Mouse (Mus musculus) midbrain, embryonic 12.5 days (tissue): ENCODE measurements at regions not wholly inside any gene's neighbourhood (a gene's known extent, or its start where the extent isn't known, plus 50 kb on each side); places are given as distances from the start of the nearest gene placed in this dataset.
A peak's percentile ranks its signal among the peaks of the same experiment; 100 is the strongest.
"Not testable (repeated sequence)": the region's sequence is repeated elsewhere in the genome, so short reads cannot be mapped to it uniquely, and the experiment has no call there.

ENCODE experiments used
- ATAC-seq: fragments of 200-750 bp; cut with Nextera tagmentation; 2 replicates; pipeline ENCODE4 v1.8.0; 2017; ENCODE audit warnings: low read depth, moderate TSS enrichment, moderate library complexity; ENCODE audit not compliant: low FRiP score
- H3K27ac ChIP-seq: fragments of 300-500 bp; sonication (generic); replicated peaks from 2 replicates; pipeline ENCODE4 v1.5.1; 2016; ENCODE audit warnings: mild to moderate bottlenecking
- H3K27me3 ChIP-seq: fragments of 300-500 bp; sonication (generic); 2 replicates; pipeline ENCODE4 v1.6.1; 2016; ENCODE audit warnings: mild to moderate bottlenecking
- H3K36me3 ChIP-seq: fragments of 300-500 bp; sonication (generic); 2 replicates; pipeline ENCODE4 v1.6.1; 2016
- H3K4me1 ChIP-seq: fragments of 300-500 bp; sonication (generic); 2 replicates; pipeline ENCODE4 v1.6.1; 2016
- H3K4me2 ChIP-seq: fragments of 300-500 bp; sonication (generic); replicated peaks from 2 replicates; pipeline ENCODE4 v1.6.1; 2016; ENCODE audit warnings: mild to moderate bottlenecking, moderate library complexity
- H3K4me3 ChIP-seq: fragments of 300-500 bp; sonication (generic); 2 replicates; pipeline ENCODE4 v1.5.1; 2016; ENCODE audit warnings: mild to moderate bottlenecking
- H3K9ac ChIP-seq: fragments of 300-500 bp; sonication (generic); replicated peaks from 2 replicates; pipeline ENCODE4 v1.6.1; 2016; ENCODE audit warnings: mild to moderate bottlenecking, moderate library complexity
- H3K9me3 ChIP-seq: fragments of 300-500 bp; sonication (generic); 2 replicates; pipeline ENCODE4 v1.6.1; 2016; ENCODE audit warnings: mild to moderate bottlenecking
- WGBS: fragments of 180-500 bp; shearing (Covaris S2); methylation state at CpG from one replicate; pipeline ENCODE4 v1.1.7; 2016; 5-methylcytosine and 5-hydroxymethylcytosine counted together

DNA sequence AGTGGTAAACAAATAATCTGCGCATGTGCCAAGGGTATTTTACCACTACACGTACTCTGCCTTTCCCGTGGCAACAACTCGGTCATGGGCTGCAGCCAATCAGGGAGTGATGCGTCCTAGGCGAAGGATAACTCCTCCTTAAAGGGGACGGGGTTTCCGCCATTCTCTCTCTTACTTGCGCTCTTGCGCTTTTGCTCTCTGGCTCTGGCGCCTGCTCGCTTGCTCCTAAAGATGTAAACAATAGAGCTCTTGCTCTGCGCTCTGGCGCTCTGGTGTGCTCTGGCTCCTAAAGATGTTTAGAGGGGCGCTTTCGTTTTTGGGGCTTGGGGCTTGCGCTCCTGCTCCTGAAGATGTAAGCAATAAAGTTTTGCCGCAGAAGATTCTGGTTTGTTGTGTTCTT is 166.9 kb upstream of the Thumpd2 start:
- 90% methylated on average over 14 of the region's 18 CpGs for WGBS
- H3K27me3 ChIP-seq, H3K36me3 ChIP-seq, H3K9me3 ChIP-seq, ATAC-seq, H3K9ac ChIP-seq, H3K4me1 ChIP-seq, H3K4me3 ChIP-seq, H3K27ac ChIP-seq, H3K4me2 ChIP-seq: not testable (repeated sequence)

DNA sequence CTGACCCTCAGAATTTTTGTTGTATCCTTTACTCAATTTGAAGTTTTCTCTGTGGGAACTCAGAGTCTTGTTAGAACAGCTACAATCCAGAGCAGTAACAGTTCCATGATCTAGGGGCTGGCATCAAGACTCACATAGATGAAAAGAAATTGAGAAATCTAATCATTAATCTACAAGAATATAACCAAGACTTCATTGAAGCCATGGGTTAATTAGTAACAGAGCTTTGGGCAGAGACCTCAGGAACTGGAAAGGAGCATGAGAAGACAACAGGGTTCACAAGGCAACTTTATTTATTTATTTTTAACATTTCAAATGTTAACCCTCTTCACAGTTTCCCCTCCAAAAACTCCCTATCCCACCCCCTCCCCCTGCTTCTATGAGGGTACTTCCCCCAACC is 160.4 kb upstream of the Thumpd2 start:
- Histone ChIP-seq H3K4me3 (no peak overlapping the region), H3K9ac (no peak overlapping the region), H3K36me3 (no peaks in the 10 kb centered on the region), H3K4me1 (no peaks in the 10 kb centered on the region), H3K27me3 (no peaks in the 10 kb centered on the region), H3K4me2 (no peak overlapping the region), H3K9me3 (no peaks in the 10 kb centered on the region), H3K27ac (no peak overlapping the region)
- no peak for ATAC-seq

- Histone ChIP-seq H3K4me3 (no peak overlapping the region), H3K27ac (no peak overlapping the region), H3K9ac (no peak overlapping the region), H3K4me2 (no peak overlapping the region), H3K27me3 (no peaks in the 10 kb centered on the region), H3K4me1 (no peaks in the 10 kb centered on the region), H3K36me3 (no peaks in the 10 kb centered on the region), H3K9me3 (no peaks in the 10 kb centered on the region)
- no peak for ATAC-seq
- WGBS: 87% methylated on average over 3 of the region's 3 CpGs
These were observed 156.6 kb upstream of the Thumpd2 start for GRCm38 (mm10) chr17:81221436-81221835.

- Histone ChIP-seq H3K4me3 (no peak overlapping the region), H3K4me1 (no peaks in the 10 kb centered on the region), H3K9me3 (no peaks in the 10 kb centered on the region), H3K4me2 (no peak overlapping the region), H3K27me3 (no peaks in the 10 kb centered on the region), H3K9ac (no peak overlapping the region), H3K27ac (no peak overlapping the region), H3K36me3 (no peaks in the 10 kb centered on the region)
- WGBS: 92% methylated on average over 7 of the region's 7 CpGs
- no peak for ATAC-seq
These were observed 150.0 kb upstream of the Thumpd2 start for GRCm38 (mm10) chr17:81214844-81215243.

DNA sequence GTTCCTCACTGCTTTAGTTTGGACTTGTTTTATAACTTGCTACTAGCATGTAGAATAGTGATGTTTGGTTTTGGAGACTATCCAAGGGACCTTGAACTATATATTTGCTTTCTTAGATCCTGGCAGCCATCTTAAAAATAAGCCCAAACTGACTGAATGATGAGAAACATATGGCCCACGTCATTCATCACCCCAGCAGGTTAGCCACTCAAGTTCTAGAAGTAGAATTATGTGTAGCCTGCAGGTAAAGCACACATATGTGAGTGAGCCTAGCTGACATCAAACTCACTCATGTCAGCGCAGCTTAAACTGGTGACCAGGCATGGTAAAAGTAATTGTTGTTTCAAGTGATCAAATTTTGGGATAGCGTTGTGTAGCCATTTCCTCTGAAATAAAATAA is 147.2 kb upstream of the Thumpd2 start:
- Histone ChIP-seq H3K27me3 (no peaks in the 10 kb centered on the region), H3K4me2 (no peak overlapping the region), H3K4me3 (no peak overlapping the region), H3K9ac (no peak overlapping the region), H3K27ac (no peak overlapping the region), H3K9me3 (no peaks in the 10 kb centered on the region), H3K36me3 (no peaks in the 10 kb centered on the region), H3K4me1 (no peaks in the 10 kb centered on the region)
- 88% methylated on average over 3 of the region's 3 CpGs for WGBS
- no peak for ATAC-seq

GRCm38 (mm10) chr17:81210389-81210788 is 145.5 kb upstream of the Thumpd2 start:
- Histone ChIP-seq H3K27ac (no peak overlapping the region), H3K27me3 (no peaks in the 10 kb centered on the region), H3K4me2 (no peak overlapping the region), H3K4me1 (no peaks in the 10 kb centered on the region), H3K36me3 (no peaks in the 10 kb centered on the region), H3K9me3 (peaks cover 4% of the 10 kb centered on the region; the same call in 1 of the 2 replicates), H3K4me3 (no peak overlapping the region), H3K9ac (no peak overlapping the region)
- ATAC-seq: no peak
- WGBS: 92% methylated on average over 2 of the region's 2 CpGs

DNA sequence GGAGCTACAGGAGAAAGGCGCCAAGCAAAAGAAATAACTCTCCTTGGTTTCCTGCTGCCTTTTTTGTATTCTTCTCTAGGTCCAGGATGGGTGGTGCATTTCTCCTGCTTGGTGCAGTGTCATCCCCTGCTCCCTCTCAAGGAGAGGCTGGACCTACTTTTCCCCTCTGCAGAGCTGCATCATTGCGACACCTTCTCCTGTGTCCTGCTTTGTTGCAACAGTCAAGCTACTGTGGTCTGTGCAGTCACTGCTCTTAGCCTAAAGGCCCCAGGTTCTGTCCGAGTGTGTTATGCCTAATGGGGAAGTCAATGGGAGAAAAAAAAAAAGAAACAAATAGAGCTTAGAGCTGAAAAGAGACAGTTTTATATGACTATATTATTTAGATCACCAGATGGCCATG is 144.4 kb upstream of the Thumpd2 start:
- Histone ChIP-seq H3K27ac (no peak overlapping the region), H3K9me3 (peaks cover 4% of the 10 kb centered on the region; the same call in 1 of the 2 replicates), H3K36me3 (no peaks in the 10 kb centered on the region), H3K4me1 (no peaks in the 10 kb centered on the region), H3K9ac (no peak overlapping the region), H3K4me2 (no peak overlapping the region), H3K27me3 (no peaks in the 10 kb centered on the region), H3K4me3 (no peak overlapping the region)
- no peak for ATAC-seq
- 89% methylated on average over 3 of the region's 3 CpGs for WGBS

- WGBS: 84% methylated on average over 8 of the region's 8 CpGs
- Histone ChIP-seq H3K36me3 (no peaks in the 10 kb centered on the region), H3K4me3 (no peak overlapping the region), H3K9ac (no peak overlapping the region), H3K4me2 (no peak overlapping the region), H3K4me1 (no peaks in the 10 kb centered on the region), H3K27me3 (no peaks in the 10 kb centered on the region), H3K27ac (no peak overlapping the region), H3K9me3 (peaks cover under 1% of the 10 kb centered on the region; the same call in 1 of the 2 replicates)
- no peak for ATAC-seq
These were observed 136.2 kb upstream of the Thumpd2 start for GRCm38 (mm10) chr17:81201052-81201451.

GRCm38 (mm10) chr17:81194006-81194405 is 129.1 kb upstream of the Thumpd2 start:
- Histone ChIP-seq H3K9ac (no peak overlapping the region), H3K27ac (no peak overlapping the region), H3K36me3 (no peaks in the 10 kb centered on the region), H3K4me3 (no peak overlapping the region), H3K4me1 (no peaks in the 10 kb centered on the region), H3K4me2 (no peak overlapping the region), H3K27me3 (no peaks in the 10 kb centered on the region), H3K9me3 (no peaks in the 10 kb centered on the region)
- ATAC-seq: no peak
- 81% methylated on average over 10 of the region's 10 CpGs for WGBS

GRCm38 (mm10) chr17:81193230-81193871 is 128.5 kb upstream of the Thumpd2 start:
- no peak overlapping the region for H3K4me2 ChIP-seq
- 40% methylated on average over 8 of the region's 8 CpGs for WGBS
- ATAC-seq: peak; percentile 55; the same call in 1 of the 2 replicates

DNA sequence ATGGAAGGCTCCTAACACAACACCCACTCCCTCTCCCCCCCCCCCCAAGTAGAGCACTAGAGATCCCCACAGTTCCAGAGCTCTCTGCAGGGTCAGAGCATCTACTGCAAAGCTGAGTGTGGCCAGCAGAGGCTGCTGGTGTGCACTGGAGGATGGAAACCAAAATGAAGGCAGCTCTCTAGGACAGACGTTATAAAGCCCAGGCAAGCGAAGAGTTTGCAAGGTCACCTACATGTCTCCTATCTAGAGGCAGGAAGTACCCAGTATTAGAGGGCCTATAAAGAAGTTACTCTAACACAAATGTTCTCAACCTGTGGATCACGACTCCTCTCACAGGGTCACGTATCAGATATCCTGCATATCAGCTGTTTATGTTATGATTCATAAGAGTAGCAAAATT is 125.1 kb upstream of the Thumpd2 start:
- Histone ChIP-seq H3K36me3 (no peaks in the 10 kb centered on the region), H3K4me1 (no peaks in the 10 kb centered on the region), H3K9me3 (no peaks in the 10 kb centered on the region), H3K4me2 (no peak overlapping the region), H3K27ac (no peak overlapping the region), H3K27me3 (no peaks in the 10 kb centered on the region), H3K9ac (no peak overlapping the region), H3K4me3 (no peak overlapping the region)
- ATAC-seq: peak; percentile 65
- 52% methylated on average over 4 of the region's 4 CpGs for WGBS

More at GRCm38 (mm10) chr17:81193230-81193871, 128.5 kb upstream of the Thumpd2 start:
- no peak overlapping the region for H3K4me3 ChIP-seq
- no peak overlapping the region for H3K27ac ChIP-seq
- no peaks in the 10 kb centered on the region for H3K36me3 ChIP-seq
- H3K9ac ChIP-seq: no peak overlapping the region
- no peaks in the 10 kb centered on the region for H3K4me1 ChIP-seq
- no peaks in the 10 kb centered on the region for H3K9me3 ChIP-seq
- no peaks in the 10 kb centered on the region for H3K27me3 ChIP-seq

DNA sequence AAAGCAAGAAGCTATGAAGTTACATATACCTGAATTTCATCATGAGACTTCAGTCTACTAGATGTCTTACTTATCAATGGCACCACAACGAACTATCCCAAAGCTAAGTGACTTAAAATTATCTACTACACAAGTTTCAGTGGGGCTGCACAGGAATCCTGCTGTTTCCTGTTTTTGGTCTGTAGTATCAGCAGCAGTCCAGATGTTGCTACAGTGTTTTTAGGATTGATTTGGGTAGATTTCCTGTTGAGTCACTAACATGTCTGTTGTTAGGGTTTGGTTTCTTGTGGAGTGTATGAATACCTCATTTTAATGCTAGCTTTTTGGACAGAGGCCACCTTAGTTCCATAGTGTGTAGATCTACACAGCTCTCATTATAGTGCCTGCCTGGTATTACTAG is 120.8 kb upstream of the Thumpd2 start:
- ATAC-seq: no peak
- WGBS: 95% methylated on average over 1 of the region's 1 CpGs

GRCm38 (mm10) chr17:81180813-81181424 is 116.0 kb upstream of the Thumpd2 start:
- Histone ChIP-seq H3K36me3 (no peaks in the 10 kb centered on the region), H3K27ac (no peak overlapping the region), H3K9me3 (no peaks in the 10 kb centered on the region), H3K4me1 (no peaks in the 10 kb centered on the region), H3K4me3 (no peak overlapping the region), H3K9ac (no peak overlapping the region), H3K4me2 (no peak overlapping the region), H3K27me3 (no peaks in the 10 kb centered on the region)
- ATAC-seq: no peak
- WGBS: 93% methylated on average over 8 of the region's 8 CpGs

More for the DNA sequence above, 120.8 kb upstream of the Thumpd2 start:
- H3K9ac ChIP-seq: no peak overlapping the region
- no peak overlapping the region for H3K4me3 ChIP-seq
- no peaks in the 10 kb centered on the region for H3K36me3 ChIP-seq
- H3K4me1 ChIP-seq: no peaks in the 10 kb centered on the region
- H3K4me2 ChIP-seq: no peak overlapping the region
- H3K9me3 ChIP-seq: no peaks in the 10 kb centered on the region
- H3K27me3 ChIP-seq: no peaks in the 10 kb centered on the region
- no peak overlapping the region for H3K27ac ChIP-seq
